Mouse (Mus musculus): Measurements from ENCODE around the gene Stat2.
"Not testable (repeated sequence)": the region's sequence is repeated elsewhere in the genome, so short reads cannot be mapped to it uniquely, and the experiment has no call there.

Stat2 gene

GRCm38 (mm10) chr10:128258953-128259352 lies 11.4 kb upstream of the Stat2 start:
- no peak for DNase-seq (ENCODE audit: low spot score)

- no peak for DNase-seq (ENCODE audit: low spot score)
These were observed 10.4 kb upstream of the Stat2 start for GRCm38 (mm10) chr10:128259946-128260345.

- DNase-seq (ENCODE audit: low spot score) = not testable (repeated sequence)
These were observed 10.0 kb upstream of the Stat2 start for GRCm38 (mm10) chr10:128260376-128260775.

GRCm38 (mm10) chr10:128262300-128262699 lies 8.1 kb upstream of the Stat2 start:
- no peak for DNase-seq (ENCODE audit: low spot score)

GRCm38 (mm10) chr10:128263393-128264310 lies 6.7 kb upstream of the Stat2 start:
- no peak for DNase-seq (ENCODE audit: low spot score)

GRCm38 (mm10) chr10:128268371-128268770 lies 2.0 kb upstream of the Stat2 start, which contains the start of gene Apof:
Gene Apof (plus strand): TSS chr10:128268671.
- no peak for DNase-seq (ENCODE audit: low spot score)

- DNase-seq (ENCODE audit: low spot score) = no peak
These were observed 1.0 kb upstream of the Stat2 start for GRCm38 (mm10) chr10:128269206-128269910.

GRCm38 (mm10) chr10:128270866-128271265 lies 507 bp downstream of the Stat2 start:
- DNase-seq (ENCODE audit: low spot score) = no peak

- no peak for DNase-seq (ENCODE audit: low spot score)
These were observed 1.5 kb downstream of the Stat2 start for GRCm38 (mm10) chr10:128271883-128272282.

GRCm38 (mm10) chr10:128272819-128273439 lies 2.6 kb downstream of the Stat2 start:
- DNase-seq (ENCODE audit: low spot score) = not testable (repeated sequence)

GRCm38 (mm10) chr10:128275374-128275773 lies 5.0 kb downstream of the Stat2 start:
- not testable (repeated sequence) for DNase-seq (ENCODE audit: low spot score)

- DNase-seq (ENCODE audit: low spot score) = no peak
These were observed 7.8 kb downstream of the Stat2 start for GRCm38 (mm10) chr10:128278158-128278557.

- DNase-seq (ENCODE audit: low spot score) = no peak
These were observed 10.6 kb downstream of the Stat2 start for GRCm38 (mm10) chr10:128280943-128281342.

GRCm38 (mm10) chr10:128281682-128282081 lies 11.3 kb downstream of the Stat2 start:
- DNase-seq (ENCODE audit: low spot score) = no peak

GRCm38 (mm10) chr10:128282886-128283450 lies 12.6 kb downstream of the Stat2 start:
- DNase-seq (ENCODE audit: low spot score) = no peak

GRCm38 (mm10) chr10:128283604-128284579 lies 13.5 kb downstream of the Stat2 start:
- DNase-seq (ENCODE audit: low spot score) = no peak

GRCm38 (mm10) chr10:128290594-128290993 lies 20.2 kb downstream of the Stat2 start:
- DNase-seq (ENCODE audit: low spot score) = not testable (repeated sequence)

GRCm38 (mm10) chr10:128296370-128297090 lies 26.2 kb downstream of the Stat2 start:
- no peak for DNase-seq (ENCODE audit: low spot score)

- DNase-seq (ENCODE audit: low spot score) = no peak
These were observed 26.9 kb downstream of the Stat2 start for GRCm38 (mm10) chr10:128297221-128297620.

GRCm38 (mm10) chr10:128297622-128298021 lies 27.3 kb downstream of the Stat2 start:
- DNase-seq (ENCODE audit: low spot score) = no peak
